Mouse (Mus musculus) inflammation-experienced regulatory T-cells, adult 6 months (primary cell): ENCODE data around the gene Alb. TPM values are rescaled to one million over a fixed set of nuclear protein-coding genes. Genes with fewer than 3 reads are reported as not detected.

Source experiments
- ATAC-seq: one replicate; pipeline ENCODE4 v1.8.0; 2017
- polyA plus RNA-seq, 3 experiments: library from polyadenylated mRNA; unstranded; fragments of 100-300 nt; shearing (Covaris generic); gene quantifications; one replicate each; pipeline ENCODE4 v1.2.1; 2017

The Alb gene
- polyA plus RNA-seq = not detected

- no peak for ATAC-seq
Measured at GRCm38 (mm10) chr5:90460619-90461018, at the start of gene Alb. Gene Alb, plus strand, starts transcription at chr5:90460897.

GRCm38 (mm10) chr5:90414142-90414924, 46.4 kb upstream of the Alb start:
- ATAC-seq = no peak

GRCm38 (mm10) chr5:90414925-90415295, 45.8 kb upstream of the Alb start:
- ATAC-seq = no peak

- ATAC-seq = no peak
Measured at GRCm38 (mm10) chr5:90424625-90425024, 36.1 kb upstream of the Alb start.

GRCm38 (mm10) chr5:90425191-90425590, 35.5 kb upstream of the Alb start:
- no peak for ATAC-seq

- no peak for ATAC-seq
Measured at GRCm38 (mm10) chr5:90431053-90431452, 29.6 kb upstream of the Alb start.

- ATAC-seq = no peak
Measured at GRCm38 (mm10) chr5:90439157-90439556, 21.5 kb upstream of the Alb start.

- ATAC-seq = no peak
Measured at GRCm38 (mm10) chr5:90447577-90447976, 13.1 kb upstream of the Alb start.

- ATAC-seq = no peak
Measured at GRCm38 (mm10) chr5:90449961-90450360, 10.7 kb upstream of the Alb start.

- ATAC-seq = peak; percentile 94
Measured at GRCm38 (mm10) chr5:90452711-90453110, 8.0 kb upstream of the Alb start.

GRCm38 (mm10) chr5:90457241-90457640, 3.5 kb upstream of the Alb start:
- ATAC-seq = no peak

- no peak for ATAC-seq
Measured at GRCm38 (mm10) chr5:90458727-90459126, 2.0 kb upstream of the Alb start.

- no peak for ATAC-seq
Measured at GRCm38 (mm10) chr5:90466806-90467205, 6.1 kb downstream of the Alb start.

GRCm38 (mm10) chr5:90467245-90467644, 6.5 kb downstream of the Alb start:
- no peak for ATAC-seq

GRCm38 (mm10) chr5:90470836-90471235, 10.1 kb downstream of the Alb start:
- ATAC-seq = no peak

- ATAC-seq = no peak
Measured at GRCm38 (mm10) chr5:90473902-90474301, 13.2 kb downstream of the Alb start.

GRCm38 (mm10) chr5:90474369-90474768, 13.7 kb downstream of the Alb start:
- ATAC-seq = no peak

- no peak for ATAC-seq
Measured at GRCm38 (mm10) chr5:90476741-90477140, 16.0 kb downstream of the Alb start.

GRCm38 (mm10) chr5:90477308-90478140, 16.8 kb downstream of the Alb start:
- no peak for ATAC-seq

GRCm38 (mm10) chr5:90478886-90479285, 18.2 kb downstream of the Alb start:
- no peak for ATAC-seq

- ATAC-seq = no peak
Measured at GRCm38 (mm10) chr5:90485597-90485996, 24.9 kb downstream of the Alb start.

GRCm38 (mm10) chr5:90488323-90488722, 27.6 kb downstream of the Alb start:
- ATAC-seq = no peak

GRCm38 (mm10) chr5:90490518-90490917, 29.8 kb downstream of the Alb start, which contains the start of gene Afp:
Gene Afp, plus strand, starts transcription at chr5:90490737.
- no peak for ATAC-seq

- peak; percentile 77 for ATAC-seq
Measured at GRCm38 (mm10) chr5:90492440-90492839, 31.7 kb downstream of the Alb start.
